Mouse (Mus musculus): ENCODE measurements at regions not wholly inside any gene's neighbourhood (a gene's known extent, or its start where the extent isn't known, plus 50 kb on each side); places are given as distances from the start of the nearest gene placed in this dataset.

DNA sequence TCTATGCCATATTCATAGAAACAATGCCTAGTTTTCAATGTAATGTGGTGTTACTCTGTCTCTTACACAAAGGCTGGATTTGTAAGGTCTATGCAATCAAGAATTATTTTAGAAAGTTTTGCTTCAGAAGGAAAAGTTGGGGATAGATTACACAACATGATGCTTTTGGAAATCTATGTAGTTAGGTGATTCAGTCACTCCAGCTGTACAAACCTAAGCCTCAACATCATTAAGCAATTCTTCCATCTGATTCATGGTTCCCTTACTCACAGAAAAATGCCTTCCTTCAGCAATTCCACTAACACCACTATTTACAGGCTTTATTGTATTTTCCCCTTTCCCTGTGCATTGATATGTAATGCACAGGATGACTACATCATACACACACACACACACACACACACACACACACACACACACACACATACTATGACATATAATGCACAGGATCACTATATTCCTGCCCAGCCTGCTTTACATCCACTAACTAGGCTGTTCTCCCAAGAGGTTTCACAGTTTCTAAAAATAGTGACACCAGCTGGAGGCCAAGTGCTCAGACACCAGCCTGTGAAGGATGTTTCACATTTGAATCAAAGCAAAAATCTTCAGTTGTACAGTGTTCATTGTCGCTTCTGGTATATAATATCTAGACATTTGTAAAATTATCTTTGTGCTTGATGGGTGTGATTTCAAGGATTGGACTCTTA is 305.9 kb downstream of the Klf6 start:
- no peak for TF ChIP-seq CTCF (IDR thresholded peaks at IDR 0.05; ENCODE audit: insufficient read depth, low read length)
- no peak for TF ChIP-seq POLR2A (IDR thresholded peaks at IDR 0.05; ENCODE audit: borderline replicate concordance, extremely low read depth, low read depth, low read length)

All from lung, adult 2 months (tissue).